Mouse (Mus musculus): ENCODE measurements around the gene Anxa9. TPM values are rescaled to one million over a fixed set of nuclear protein-coding genes. Genes with fewer than 3 reads are reported as not detected.

The Anxa9 gene
- 1.6 and 1.8 TPM in 2 replicates for polyA plus RNA-seq (2012; rRNA removed)

DNA sequence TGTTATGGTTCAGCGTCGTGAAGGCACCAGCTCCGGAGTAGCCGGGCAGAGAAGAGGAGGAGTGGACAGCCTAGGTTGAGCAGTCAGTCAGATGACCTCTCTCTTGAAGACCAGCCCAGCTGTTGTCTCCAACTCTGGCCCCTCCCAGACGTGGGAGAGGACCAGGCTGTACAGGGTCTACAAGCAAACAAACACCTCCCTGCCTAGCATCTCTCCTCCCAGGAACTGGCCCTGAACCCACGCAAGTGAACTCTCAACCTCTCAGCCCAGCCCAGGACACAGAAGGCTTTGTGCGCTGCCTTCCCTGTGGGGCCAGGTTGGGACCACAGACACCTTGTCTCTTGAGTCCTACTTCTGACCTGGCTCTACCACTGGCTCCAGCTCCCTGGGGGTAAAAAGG, at the start of gene Anxa9:
Gene Anxa9, minus strand, starts transcription at position 77 of the 400 bp plus-strand sequence.

DNA sequence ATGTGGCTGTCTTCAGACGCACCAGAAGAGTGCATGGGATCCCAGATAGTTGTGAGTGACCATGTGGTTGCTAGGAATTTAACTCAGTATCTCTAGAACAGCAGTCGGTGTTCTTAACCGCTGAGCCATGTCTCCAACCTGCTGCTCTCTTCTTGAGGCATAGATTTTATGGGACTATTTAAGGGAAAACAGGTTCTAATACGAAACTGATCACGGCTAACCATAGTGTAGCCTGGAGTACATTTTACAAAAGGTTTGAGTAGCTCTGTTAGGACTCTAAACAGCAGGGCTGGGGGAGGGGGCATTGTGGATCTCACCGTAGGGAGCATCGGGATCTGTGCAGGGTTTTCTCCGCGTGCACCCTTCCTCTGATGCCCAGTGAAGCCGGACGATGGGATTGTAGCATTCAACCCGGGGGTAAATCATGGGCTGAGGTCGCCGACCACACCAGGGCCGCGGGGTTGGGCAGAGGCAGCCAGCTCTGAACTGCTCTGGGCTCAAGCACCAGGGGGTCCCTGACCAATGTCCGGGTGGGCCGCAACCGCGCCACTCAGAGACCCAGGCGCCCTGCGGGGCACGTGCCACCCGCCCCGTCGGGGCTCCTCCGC, 7.6 kb upstream of the Anxa9 start, which contains the start of gene Cers2:
Gene Cers2, plus strand, starts transcription at position 306 of the 608 bp plus-strand sequence.

GRCm38 (mm10) chr3:95281216-95282126, 25.5 kb downstream of the Anxa9 start, which contains the start of the genes Mindy1 and Prune1:
Mindy1 (plus strand) TSS chr3:95281345.
Prune1 (minus strand) TSS chr3:95282076.

DNA sequence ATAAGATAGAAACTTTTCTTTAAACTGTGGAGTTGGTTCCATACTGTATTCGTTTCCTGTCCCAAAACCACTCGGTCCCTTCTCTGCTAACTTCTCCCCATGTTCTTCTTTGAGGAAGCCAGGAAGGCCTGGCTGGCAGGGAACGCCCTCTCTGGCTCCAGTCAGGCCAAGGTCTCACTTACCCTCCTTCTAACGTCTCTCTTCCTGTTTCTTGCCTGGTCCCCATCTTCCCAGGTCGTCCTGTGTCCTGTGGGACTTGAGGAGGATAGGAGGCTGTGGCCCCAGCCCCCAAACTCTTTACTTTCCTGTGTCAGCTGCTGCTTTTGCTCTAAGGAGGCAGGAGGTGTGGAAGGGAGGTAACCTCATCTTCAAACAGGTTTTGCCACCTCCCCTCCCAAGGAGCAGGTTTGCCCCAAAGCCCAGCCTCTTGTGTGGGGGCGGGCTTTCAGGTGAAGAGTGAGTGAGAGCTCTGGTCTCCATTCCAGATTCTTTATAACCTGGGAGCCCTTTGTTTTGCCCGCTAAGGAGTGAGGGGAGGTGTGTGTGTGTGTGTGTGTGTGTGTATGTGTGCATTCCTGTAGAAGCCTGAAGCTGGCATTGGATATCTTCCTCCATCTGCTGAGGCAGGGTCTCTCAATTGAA, 56.1 kb downstream of the Anxa9 start, which contains the start of gene Bnipl:
Gene Bnipl, minus strand, starts transcription at position 411 of the 642 bp plus-strand sequence.

Other genes starting within 250 kb of the Anxa9 start
- gene Pip5k1a, start 200.2 kb downstream of the Anxa9 start, polyA plus RNA-seq (2012; rRNA removed) = 8.4 and 8.5 TPM in 2 replicates
- 21.2 and 23.2 TPM in 2 replicates for gene Vps72, start 196.2 kb downstream of the Anxa9 start, polyA plus RNA-seq (2012; rRNA removed)
- 0.30 and 0.40 TPM in 2 replicates for gene Tmod4, start 182.7 kb downstream of the Anxa9 start, polyA plus RNA-seq (2012; rRNA removed)
- gene Scnm1, start 173.2 kb downstream of the Anxa9 start, polyA plus RNA-seq (2012; rRNA removed) = 32.8 and 34.1 TPM in 2 replicates
- gene Lysmd1, start 173.1 kb downstream of the Anxa9 start, polyA plus RNA-seq (2012; rRNA removed) = 5.0 and 5.1 TPM in 2 replicates
- gene Tnfaip8l2, start 164.8 kb downstream of the Anxa9 start, polyA plus RNA-seq (2012; rRNA removed) = 10.1 and 11.1 TPM in 2 replicates
- gene Sema6c, start 146.7 kb downstream of the Anxa9 start, polyA plus RNA-seq (2012; rRNA removed) = 1.3 and 1.5 TPM in 2 replicates
- gene Gabpb2, start 89.3 kb downstream of the Anxa9 start, polyA plus RNA-seq (2012; rRNA removed) = 9.5 and 10.4 TPM in 2 replicates
- gene Cdc42se1, start 78.4 kb downstream of the Anxa9 start, polyA plus RNA-seq (2012; rRNA removed) = 25.1 and 25.3 TPM in 2 replicates
- 3.4 and 3.8 TPM in 2 replicates for gene Mllt11, start 75.0 kb downstream of the Anxa9 start, polyA plus RNA-seq (2012; rRNA removed)
- 0.08 and 0.09 TPM in 2 replicates for gene Gm128, start 65.6 kb downstream of the Anxa9 start, polyA plus RNA-seq (2012; rRNA removed)
- gene Bnipl, start 56.0 kb downstream of the Anxa9 start, polyA plus RNA-seq (2012; rRNA removed) = 0.02 and 0.04 TPM in 2 replicates
- gene Mindy1, start 25.8 kb downstream of the Anxa9 start, polyA plus RNA-seq (2012; rRNA removed) = 34.8 and 35.4 TPM in 2 replicates
- gene Prune1, start 25.1 kb downstream of the Anxa9 start, polyA plus RNA-seq (2012; rRNA removed) = 7.7 and 8.3 TPM in 2 replicates
- gene Cers2, start 7.6 kb upstream of the Anxa9 start, polyA plus RNA-seq (2012; rRNA removed) = 69.0 and 71.4 TPM in 2 replicates
- 11.2 and 13.2 TPM in 2 replicates for gene Setdb1, start 50.0 kb upstream of the Anxa9 start, polyA plus RNA-seq (2012; rRNA removed)
- not detected in 2 replicates for gene 4930558C23Rik, start 95.7 kb upstream of the Anxa9 start, polyA plus RNA-seq (2012; rRNA removed)
- gene Arnt, start 127.2 kb upstream of the Anxa9 start, polyA plus RNA-seq (2012; rRNA removed) = 12.3 and 13.4 TPM in 2 replicates
- gene Ctsk, start 192.1 kb upstream of the Anxa9 start, polyA plus RNA-seq (2012; rRNA removed) = 1.2 and 1.4 TPM in 2 replicates
- 48.7 and 63.1 TPM in 2 replicates for gene Ctss, start 219.6 kb upstream of the Anxa9 start, polyA plus RNA-seq (2012; rRNA removed)

Measured in liver, embryonic 18 days (tissue).